Mouse (Mus musculus): ENCODE measurements at regions not wholly inside any gene's neighbourhood (a gene's known extent, or its start where the extent isn't known, plus 50 kb on each side); places are given as distances from the start of the nearest gene placed in this dataset.
A peak's percentile ranks its signal among the peaks of the same experiment; 100 is the strongest.

- DNase-seq, result no peak
These were observed 112.0 kb upstream of the Ppm1h start for GRCm38 (mm10) chr10:122566601-122567000.

- DNase-seq, result no peak
These were observed 108.9 kb upstream of the Ppm1h start for GRCm38 (mm10) chr10:122569546-122570202.

DNA sequence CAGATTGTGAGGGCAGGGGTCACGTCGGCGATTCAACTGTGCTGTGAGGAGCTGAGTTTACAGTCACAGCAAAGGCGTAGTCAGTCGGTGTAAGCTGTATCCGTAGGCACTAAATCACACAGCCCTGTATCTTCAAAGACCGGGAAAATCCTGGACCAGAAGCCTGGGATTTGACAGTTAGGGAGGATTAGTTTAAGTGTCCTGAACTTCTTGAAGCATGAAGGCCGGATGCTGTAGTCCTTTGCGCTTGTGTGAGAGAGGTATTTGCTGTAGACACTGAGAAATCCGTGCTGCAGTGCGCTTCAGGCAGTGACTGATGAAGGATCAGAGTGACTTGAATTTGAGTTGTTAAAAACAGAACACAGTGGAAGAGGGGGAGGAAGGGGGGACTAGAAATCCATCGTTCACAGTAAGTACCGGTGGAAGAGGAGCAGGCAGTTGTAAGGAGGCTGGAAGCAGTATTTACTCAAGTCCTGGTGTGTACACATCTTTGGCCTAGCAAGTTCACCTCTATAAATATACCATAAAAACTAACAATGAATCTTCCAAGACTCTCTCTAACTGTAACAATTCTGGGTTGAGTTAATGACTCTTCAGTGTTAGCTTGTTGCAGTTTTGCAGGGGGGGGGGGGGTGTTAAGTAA lies 107.5 kb upstream of the Ppm1h start:
- no peak for DNase-seq

DNA sequence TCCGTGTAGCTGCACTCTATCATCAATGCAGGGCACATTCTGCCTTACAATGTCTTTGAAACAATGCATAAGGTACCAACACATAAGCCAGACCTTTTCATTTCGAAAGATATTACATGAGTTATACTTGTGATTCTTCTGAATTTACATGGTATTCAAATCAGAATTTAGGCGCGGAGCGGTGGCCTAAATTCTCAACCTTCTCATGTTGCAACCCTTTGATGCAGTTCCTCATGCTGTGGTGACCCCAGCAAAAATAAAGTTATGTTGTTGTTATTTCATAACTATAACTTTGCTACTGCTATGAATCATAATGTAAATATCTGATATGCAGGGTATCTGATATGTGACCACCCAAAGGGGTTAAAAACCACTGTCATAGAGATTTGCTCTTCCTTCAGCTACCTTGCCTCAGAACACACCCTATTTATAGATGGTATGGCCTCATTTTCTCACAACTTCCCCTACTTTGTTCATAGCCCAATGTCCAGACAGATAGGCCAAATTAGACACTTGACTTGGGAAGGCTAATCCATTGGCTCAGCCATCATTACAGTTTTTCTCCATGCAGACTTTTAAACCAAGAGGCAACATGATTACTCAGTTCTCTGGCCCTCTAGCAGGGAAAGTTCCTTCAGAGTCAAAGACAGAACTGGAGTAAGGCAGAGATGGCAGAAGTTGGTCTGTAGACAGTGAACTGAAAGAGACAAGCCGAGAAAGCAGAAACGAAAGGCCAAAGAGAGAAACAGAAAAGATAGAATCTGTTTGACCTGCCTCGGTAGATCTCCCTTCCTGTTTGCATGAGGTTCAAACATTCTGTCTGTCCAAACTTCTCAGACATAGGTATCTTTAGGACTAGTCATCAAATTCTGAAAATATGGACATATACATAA lies 102.1 kb upstream of the Ppm1h start:
- no peak for DNase-seq

DNA sequence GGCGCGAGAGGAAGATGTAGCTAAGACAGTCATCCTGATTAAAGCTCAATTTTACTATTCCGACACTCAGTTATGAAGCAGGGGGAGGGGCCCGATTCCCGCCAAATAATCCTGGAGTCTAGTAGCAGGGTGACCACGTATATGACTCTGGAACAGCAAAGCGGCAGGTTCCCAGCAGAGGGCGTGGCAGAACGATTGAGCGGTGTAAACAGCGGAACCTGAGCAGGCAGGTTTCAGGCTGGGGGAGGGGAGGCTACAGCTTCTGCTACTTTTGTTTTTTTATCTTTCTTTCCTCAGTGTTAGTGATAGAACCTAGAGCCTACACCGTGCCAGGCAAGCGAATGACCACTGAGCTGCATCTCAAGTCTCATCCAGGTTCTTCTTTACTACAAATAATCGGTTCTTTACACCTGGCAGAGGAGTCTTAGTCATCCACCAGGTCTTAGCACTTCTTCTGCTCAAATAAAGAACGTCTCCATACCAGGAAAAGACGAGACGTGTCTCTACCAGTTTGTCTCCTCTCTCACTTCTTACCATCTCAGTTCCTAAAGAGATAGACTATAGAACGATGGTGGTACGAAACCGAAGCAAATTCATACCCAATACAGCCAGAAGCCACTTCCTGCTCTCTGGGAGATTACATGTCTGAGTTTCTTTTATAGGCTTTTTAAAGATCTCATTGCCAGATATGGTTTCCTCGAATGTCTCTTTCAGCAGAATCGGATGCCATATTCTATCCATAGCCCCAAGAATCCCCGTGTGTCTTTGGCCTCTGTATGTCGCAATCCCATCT lies 100.2 kb upstream of the Ppm1h start:
- peak; percentile 11 to 50 for DNase-seq

DNA sequence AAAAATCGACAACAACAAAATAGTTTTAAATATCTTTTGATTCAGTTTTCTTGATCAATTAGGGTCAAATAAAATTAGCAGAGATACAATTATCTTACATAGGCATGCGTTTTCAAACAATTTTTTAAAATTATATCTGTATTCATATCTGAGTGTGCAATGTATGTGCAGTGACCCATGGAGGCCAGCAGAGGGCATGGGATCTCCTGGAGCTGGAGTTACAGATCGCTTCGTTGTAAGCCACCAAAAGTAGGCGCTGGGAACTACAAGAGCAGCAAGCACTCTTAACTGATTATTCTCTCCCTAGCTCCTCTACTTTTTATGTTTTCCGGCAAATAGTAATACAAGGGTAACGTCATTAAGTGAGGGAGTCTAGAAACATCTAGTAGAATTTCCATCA lies 97.5 kb upstream of the Ppm1h start:
- no peak for DNase-seq

- no peak for DNase-seq
These were observed 91.0 kb upstream of the Ppm1h start for GRCm38 (mm10) chr10:122587541-122587940.

GRCm38 (mm10) chr10:122599511-122599910 lies 79.1 kb upstream of the Ppm1h start:
- DNase-seq, result no peak

DNA sequence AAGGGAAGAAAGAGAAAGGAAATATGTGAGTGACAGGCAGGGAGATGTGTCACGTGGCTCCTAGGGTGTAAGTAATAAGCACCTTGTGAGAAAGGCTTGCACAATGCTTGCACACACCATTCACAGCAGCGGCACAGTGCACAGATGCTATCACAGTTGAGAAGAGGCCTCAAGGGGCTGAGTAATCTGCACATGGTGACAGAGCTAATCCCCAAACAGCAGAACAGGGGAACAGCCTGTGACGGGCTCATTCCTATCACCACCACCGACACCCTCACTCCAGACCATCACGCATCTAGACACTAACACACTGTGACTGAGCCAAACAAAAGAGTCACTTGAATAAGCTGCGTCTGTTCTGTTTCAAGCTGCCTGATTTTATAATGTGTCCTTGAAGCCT lies 76.2 kb upstream of the Ppm1h start:
- no peak for DNase-seq

DNA sequence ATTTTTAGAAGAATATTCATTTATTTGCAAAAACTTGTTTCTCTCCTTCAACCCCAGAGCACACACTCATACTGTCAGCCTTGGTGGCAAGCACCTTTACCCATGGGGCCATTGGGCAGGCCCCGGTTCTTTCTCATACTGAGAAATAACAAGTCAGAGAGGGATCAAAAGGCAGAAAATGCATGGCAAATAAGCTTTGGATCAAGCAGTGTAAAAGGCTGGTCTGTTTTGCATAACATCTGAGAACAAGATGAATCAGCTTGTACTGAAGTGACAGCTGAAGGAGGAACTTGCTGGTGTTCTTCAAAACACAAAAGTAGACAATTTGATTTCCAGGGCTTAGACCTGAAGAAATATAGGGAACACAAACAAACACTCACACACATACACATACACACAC lies 74.6 kb upstream of the Ppm1h start:
- DNase-seq, result no peak

DNA sequence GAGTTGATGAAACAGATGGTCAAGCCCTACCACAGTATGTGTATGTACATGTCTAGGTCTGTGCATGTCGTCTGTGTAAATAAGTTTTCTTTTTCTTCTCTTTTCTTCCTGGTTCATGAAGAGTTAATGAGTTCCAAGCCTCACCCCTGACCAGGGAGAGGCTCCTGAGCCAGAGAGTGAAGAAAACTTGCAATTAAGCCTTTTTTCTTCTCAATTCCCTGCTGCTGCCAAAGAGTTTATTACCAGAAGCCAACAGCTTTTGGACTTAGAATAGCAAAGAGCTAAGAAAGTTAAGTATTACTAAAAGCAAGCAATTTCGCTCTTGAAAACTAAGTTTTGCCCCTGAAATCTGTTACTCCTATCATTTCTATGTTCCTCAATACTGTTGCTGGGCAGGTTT lies 65.3 kb upstream of the Ppm1h start:
- DNase-seq, result peak; percentile 32 to 73

DNA sequence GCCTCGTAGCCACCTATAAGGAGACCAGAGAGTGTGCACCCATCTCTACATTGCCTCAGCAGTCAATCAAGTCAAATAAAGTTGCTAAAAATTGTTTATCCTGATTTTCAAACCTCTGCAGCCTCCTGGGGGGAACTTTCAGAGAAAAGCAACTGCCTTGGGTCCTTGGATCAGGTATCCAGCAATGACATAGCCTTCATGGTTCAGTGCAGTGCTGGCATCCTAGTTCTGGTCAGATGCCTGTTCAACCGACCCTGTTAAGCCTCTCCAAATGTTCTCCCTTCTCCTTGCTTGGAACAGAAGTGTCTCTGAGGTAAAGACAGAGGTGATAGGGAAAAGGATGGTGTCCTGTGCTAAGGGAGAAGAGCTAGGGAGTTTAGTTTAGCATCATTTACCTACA lies 64.7 kb upstream of the Ppm1h start:
- DNase-seq, result peak; percentile 64 to 67

GRCm38 (mm10) chr10:122614720-122615119 lies 63.8 kb upstream of the Ppm1h start:
- DNase-seq, result no peak

DNA sequence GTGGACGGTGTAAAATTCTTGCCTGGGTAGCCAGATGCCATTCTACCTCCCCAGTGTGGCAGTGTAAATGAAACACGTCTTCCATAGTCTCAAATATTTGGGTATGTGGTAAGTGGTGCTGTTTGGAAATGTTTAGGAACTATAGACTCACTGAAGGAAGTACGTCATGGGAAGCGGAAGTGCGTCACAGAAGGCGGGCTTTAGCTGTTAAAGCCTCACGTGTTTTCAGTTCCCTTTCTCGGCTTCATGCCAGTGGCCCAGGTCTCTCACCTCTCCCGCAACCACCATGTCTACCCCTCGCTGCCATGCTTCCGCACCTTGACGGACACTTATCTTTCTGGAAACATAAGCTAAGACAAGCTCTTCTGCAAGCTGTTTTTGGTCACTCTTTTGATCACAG lies 62.9 kb upstream of the Ppm1h start:
- no peak for DNase-seq

DNA sequence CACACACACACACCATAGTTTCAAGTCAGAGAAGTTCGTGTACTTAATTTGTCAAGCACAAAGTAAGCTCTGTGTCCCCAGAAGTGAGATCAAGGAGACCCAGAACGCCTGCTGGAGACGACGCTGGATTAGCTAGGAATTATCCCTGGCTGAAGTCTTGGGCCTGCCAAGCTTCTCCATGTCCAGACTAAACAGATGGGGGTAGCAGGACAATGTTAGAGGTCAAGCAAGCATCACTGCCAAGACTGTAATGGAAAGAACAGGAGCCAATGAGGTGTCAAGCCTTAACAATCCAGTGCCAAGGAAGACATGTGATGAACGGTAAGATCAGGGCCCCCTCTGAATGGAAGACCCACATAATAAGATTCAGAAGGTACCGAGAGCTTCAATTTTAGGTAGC lies 62.2 kb upstream of the Ppm1h start:
- no peak for DNase-seq

DNA sequence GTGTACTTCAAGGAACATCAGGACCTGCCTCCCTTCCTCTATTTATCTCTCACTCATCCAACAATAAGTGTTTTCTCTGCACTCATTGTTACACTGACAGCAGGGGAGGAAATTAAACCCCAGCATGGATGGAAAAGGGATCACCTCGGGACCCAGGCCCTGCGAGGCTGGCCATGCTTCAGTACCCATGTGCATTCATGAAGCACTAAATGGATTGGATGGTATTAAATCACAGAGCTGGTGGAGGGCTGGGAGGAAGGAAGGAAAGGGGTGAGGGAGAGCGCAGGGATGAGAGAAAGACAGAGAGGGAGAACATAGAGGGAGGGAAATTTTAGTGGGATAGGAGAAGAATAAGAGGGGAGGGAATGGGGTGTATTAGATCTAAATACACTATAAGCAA lies 59.7 kb upstream of the Ppm1h start:
- no peak for DNase-seq

GRCm38 (mm10) chr10:122619406-122620116 lies 59.0 kb upstream of the Ppm1h start:
- DNase-seq, result no peak
